Comparison of ENCODE assay signal across 27 mouse cellular contexts in the genomic region with DNA sequence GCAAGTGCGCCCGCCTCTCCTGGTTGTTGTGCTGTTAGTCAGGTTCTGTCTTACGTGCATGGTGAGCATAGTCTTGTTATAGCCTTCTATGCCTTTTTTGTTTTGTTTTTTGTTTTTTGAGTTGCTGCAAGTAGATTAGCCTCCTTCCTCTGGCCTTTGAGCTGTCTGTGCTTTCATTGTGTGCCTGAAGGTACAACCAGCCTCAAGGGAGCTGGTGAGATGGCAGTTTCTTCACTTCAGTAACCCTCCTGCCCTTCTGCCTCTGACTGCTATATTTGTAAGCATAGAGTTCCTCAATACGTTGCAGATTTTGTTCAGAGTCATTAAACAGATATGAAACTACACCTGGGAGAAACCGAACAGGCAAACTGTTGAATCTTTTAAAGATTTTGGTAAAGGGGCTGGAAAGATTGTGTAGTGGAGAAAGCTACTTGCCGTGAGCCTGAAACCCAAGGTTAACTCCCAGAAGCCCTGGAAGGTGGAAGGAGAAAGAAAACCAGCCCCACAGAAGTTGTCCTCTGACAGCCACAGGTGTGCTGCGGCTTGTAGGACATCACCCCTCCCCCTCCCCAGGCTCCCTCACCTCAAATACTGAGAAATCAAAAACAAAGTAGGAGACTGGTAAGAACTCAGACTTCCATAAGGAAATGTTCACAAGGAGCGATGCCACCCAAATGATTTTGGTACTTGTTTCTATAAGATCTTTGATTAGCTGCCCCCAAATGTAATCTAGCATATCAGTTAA. TPM values are rescaled to one million over a fixed set of nuclear protein-coding genes. Genes with fewer than 3 reads are reported as not detected.
DNase-seq lines count a peak whose midpoint lies in the region; ATAC-seq and TF ChIP-seq lines count a peak whose summit lies in the region.
"Had no signal": no experiment of that assay in that cellular context is flagged by ENCODE, and none has a peak within 500 bp of the region (broad histone marks: within the 10 kb centered on the region; RNA-seq: fewer than 3 reads in every experiment).

No protein-coding gene starts in this region.

- H3K9me3 ChIP-seq in kidney, embryonic 15.5 days (replicated peaks), result no peaks in the 10 kb centered on the region
- no peaks in the 10 kb centered on the region for H3K9me3 ChIP-seq in midbrain, postnatal 0 days (ENCODE audit: low read length)
- H3K9me3 ChIP-seq: forebrain, embryonic 13.5 days; heart, embryonic 10.5 days; heart, embryonic 15.5 days; hindbrain, embryonic 12.5 days; limb, embryonic 13.5 days; lung, embryonic 15.5 days; megakaryocyte, embryonic 14.5 days; midbrain, embryonic 13.5 days had no signal

- no peak for TF ChIP-seq CTCF in midbrain, postnatal 0 days (IDR thresholded peaks at IDR 0.05)

- 80% methylated on average over 8 of the region's 8 CpGs for WGBS in kidney, embryonic 15.5 days
- 79% methylated on average over 8 of the region's 8 CpGs for WGBS in midbrain, postnatal 0 days

- H3K4me1 ChIP-seq in kidney, embryonic 15.5 days, result 0 out of 2 replicates have a peak, but pooled peaks cover 4% of the 10 kb centered on the region
- H3K4me1 ChIP-seq in midbrain, postnatal 0 days (ENCODE audit: insufficient read depth, low read length), result no peaks in the 10 kb centered on the region
- H3K4me1 ChIP-seq: heart, embryonic 15.5 days; lung, embryonic 15.5 days; midbrain, embryonic 13.5 days had no signal

- peak overlapping the region; percentile 22; the same call in 1 of the 2 replicates for H3K27ac ChIP-seq in kidney, embryonic 15.5 days
- H3K27ac ChIP-seq in midbrain, postnatal 0 days (ENCODE audit: low read depth, low read length), result no peak overlapping the region
- H3K27ac ChIP-seq: forebrain, embryonic 13.5 days; heart, embryonic 10.5 days; heart, embryonic 15.5 days; hindbrain, embryonic 12.5 days; hindbrain, postnatal 0 days; lung, embryonic 15.5 days; midbrain, embryonic 13.5 days had no signal

- H3K9ac ChIP-seq in kidney, embryonic 15.5 days, result no peak overlapping the region
- no peak overlapping the region for H3K9ac ChIP-seq in midbrain, postnatal 0 days (replicated peaks; ENCODE audit: low read length, poor library complexity, severe bottlenecking)
- H3K9ac ChIP-seq: forebrain, embryonic 13.5 days; heart, embryonic 15.5 days; hindbrain, embryonic 12.5 days; limb, embryonic 13.5 days; lung, embryonic 15.5 days; midbrain, embryonic 13.5 days had no signal

- no peak for DNase-seq in kidney, adult 11 months
- peak; percentile 14 to 19 for DNase-seq in B cell, adult 2 months
- peak; percentile 50 for DNase-seq in splenic B cell, adult 2 months (ENCODE audit: low read depth, low spot score)
- DNase-seq in thymus, postnatal 25 days, result peak; percentile 41
- DNase-seq in lung, postnatal 10 days, result no peak
- no peak for DNase-seq in midbrain, postnatal 0 days (ENCODE audit: low spot score)
- DNase-seq: adrenal gland, postnatal 10 days; cerebellum, adult 9-11 months; embryo, embryonic 11 days; gastrocnemius, postnatal 14 days; kidney, adult 9 months; kidney, postnatal 14 days; lung, postnatal 36 days; right cerebral cortex, adult 18-20 months had no signal

- H3K4me2 ChIP-seq in kidney, embryonic 15.5 days, result no peak overlapping the region
- no peak overlapping the region for H3K4me2 ChIP-seq in midbrain, postnatal 0 days (ENCODE audit: low read depth, low read length, poor library complexity, severe bottlenecking)
- H3K4me2 ChIP-seq: forebrain, embryonic 13.5 days; heart, embryonic 15.5 days; hindbrain, embryonic 12.5 days; limb, embryonic 13.5 days; liver, embryonic 11.5 days; lung, embryonic 15.5 days; midbrain, embryonic 13.5 days had no signal

- H3K4me3 ChIP-seq in kidney, embryonic 15.5 days (replicated peaks), result no peak overlapping the region
- H3K4me3 ChIP-seq in midbrain, postnatal 0 days (ENCODE audit: low read depth, low read length), result no peak overlapping the region
- H3K4me3 ChIP-seq: forebrain, embryonic 13.5 days; heart, embryonic 10.5 days; heart, embryonic 15.5 days; hindbrain, embryonic 12.5 days; limb, embryonic 13.5 days; lung, embryonic 15.5 days; megakaryocyte, embryonic 14.5 days; midbrain, embryonic 13.5 days had no signal

- peaks cover 6% of the 10 kb centered on the region; the same call in 1 of the 2 replicates for H3K36me3 ChIP-seq in kidney, embryonic 15.5 days
- no peaks in the 10 kb centered on the region for H3K36me3 ChIP-seq in splenic B cell, adult 2 months (ENCODE audit: control insufficient read depth, insufficient read depth, low read length, poor library complexity, severe bottlenecking)
- no peaks in the 10 kb centered on the region for H3K36me3 ChIP-seq in midbrain, postnatal 0 days (ENCODE audit: insufficient read depth, low read length)
- H3K36me3 ChIP-seq: heart, embryonic 10.5 days; heart, embryonic 15.5 days; hindbrain, embryonic 12.5 days; lung, embryonic 15.5 days; midbrain, embryonic 13.5 days had no signal

- no peak for ATAC-seq in kidney, embryonic 15.5 days (replicated peaks; ENCODE audit: low FRiP score)
- no peak for ATAC-seq in midbrain, postnatal 0 days (ENCODE audit: low FRiP score)
- ATAC-seq: forebrain, embryonic 13.5 days; hindbrain, postnatal 0 days; intestine, embryonic 16.5 days; midbrain, embryonic 13.5 days; Patski had no signal

- no peaks in the 10 kb centered on the region for H3K27me3 ChIP-seq in kidney, embryonic 15.5 days
- H3K27me3 ChIP-seq in splenic B cell, adult 2 months (ENCODE audit: control insufficient read depth, insufficient read depth, low read length, poor library complexity, severe bottlenecking), result no peaks in the 10 kb centered on the region; the same call in 1 of the 2 replicates
- no peaks in the 10 kb centered on the region for H3K27me3 ChIP-seq in midbrain, postnatal 0 days (ENCODE audit: insufficient read depth, low read length)
- H3K27me3 ChIP-seq: forebrain, embryonic 13.5 days; heart, embryonic 15.5 days; hindbrain, embryonic 12.5 days; limb, embryonic 13.5 days; lung, embryonic 15.5 days; megakaryocyte, embryonic 14.5 days; midbrain, embryonic 13.5 days; Patski had no signal

RNA-seq across cellular contexts. Expression of a gene that starts 43.8 kb away (rescaled TPM):
- 26.5 and 26.6 TPM in 2 replicates for polyA plus RNA-seq in kidney, embryonic 15.5 days (2015; fragmentation: Nextera tagmentation; extraction: Ambion mirVana)
- total RNA-seq in midbrain, postnatal 0 days (2014; rRNA removed), result 16.9 and 74.8 TPM in 2 replicates
- polyA plus RNA-seq in midbrain, postnatal 0 days (2015; fragmentation: Nextera tagmentation; extraction: Ambion mirVana), result 6.9 and 7.7 TPM in 2 replicates

RNA-seq across cellular contexts. Expression of a gene that starts 56.3 kb away (rescaled TPM):
- polyA plus RNA-seq in kidney, embryonic 15.5 days (2015; fragmentation: Nextera tagmentation; extraction: Ambion mirVana), result 99.6 and 113 TPM in 2 replicates
- 61.1 and 68.4 TPM in 2 replicates for total RNA-seq in midbrain, postnatal 0 days (2014; rRNA removed)
- polyA plus RNA-seq in midbrain, postnatal 0 days (2015; fragmentation: Nextera tagmentation; extraction: Ambion mirVana), result 159 and 170 TPM in 2 replicates

Comparison
In these comparisons a context has a peak if more than half of its experiments do, and no peak if none do; other contexts are left out.
1. DNase-seq: peak in B cell, adult 2 months (2 of 2), splenic B cell, adult 2 months (single experiment) and thymus, postnatal 25 days (single experiment); none in kidney, adult 11 months (single experiment), lung, postnatal 10 days (single experiment) and midbrain, postnatal 0 days (single experiment).